Mouse (Mus musculus): ENCODE data around the gene Plb1. TPM values are rescaled to one million over a fixed set of nuclear protein-coding genes. Genes with fewer than 3 reads are reported as not detected.

The Plb1 gene
- polyA plus RNA-seq, 1 experiment = not detected

DNA sequence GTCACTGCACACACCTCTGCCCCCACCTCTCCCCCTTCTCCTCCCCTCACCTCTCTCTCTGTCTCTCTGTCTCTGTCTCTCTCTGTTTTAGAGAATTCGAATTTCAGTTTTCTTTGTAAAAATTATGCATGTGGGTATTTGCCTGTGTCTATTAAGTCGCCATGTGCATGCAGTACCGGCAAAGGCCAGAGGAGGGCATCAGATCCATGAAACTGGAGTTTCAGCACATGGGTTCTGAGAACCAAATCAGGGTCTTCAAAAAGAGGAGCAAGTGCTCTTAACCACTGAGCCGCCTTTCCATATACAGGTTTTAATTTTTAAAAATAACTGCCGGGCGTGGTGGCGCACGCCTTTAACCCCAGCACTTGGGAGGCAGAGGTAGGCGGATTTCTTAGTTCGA, 17.0 kb upstream of the Plb1 start:
- H3K27ac ChIP-seq (replicated peaks; ENCODE audit: low read depth, low read length) = no peak overlapping the region
- no peaks in the 10 kb centered on the region; the same call in 1 of the 2 replicates for H3K4me1 ChIP-seq (ENCODE audit: control insufficient read depth, insufficient read depth, insufficient read length, low read length)
- H3K4me3 ChIP-seq (ENCODE audit: insufficient read depth, low read depth, low read length) = no peak overlapping the region

GRCm38 (mm10) chr5:32216465-32216864, 16.0 kb upstream of the Plb1 start:
- H3K4me1 ChIP-seq (ENCODE audit: control insufficient read depth, insufficient read depth, insufficient read length, low read length) = no peaks in the 10 kb centered on the region
- no peak overlapping the region for H3K4me3 ChIP-seq (ENCODE audit: insufficient read depth, low read depth, low read length)
- no peak overlapping the region for H3K27ac ChIP-seq (replicated peaks; ENCODE audit: low read depth, low read length)

DNA sequence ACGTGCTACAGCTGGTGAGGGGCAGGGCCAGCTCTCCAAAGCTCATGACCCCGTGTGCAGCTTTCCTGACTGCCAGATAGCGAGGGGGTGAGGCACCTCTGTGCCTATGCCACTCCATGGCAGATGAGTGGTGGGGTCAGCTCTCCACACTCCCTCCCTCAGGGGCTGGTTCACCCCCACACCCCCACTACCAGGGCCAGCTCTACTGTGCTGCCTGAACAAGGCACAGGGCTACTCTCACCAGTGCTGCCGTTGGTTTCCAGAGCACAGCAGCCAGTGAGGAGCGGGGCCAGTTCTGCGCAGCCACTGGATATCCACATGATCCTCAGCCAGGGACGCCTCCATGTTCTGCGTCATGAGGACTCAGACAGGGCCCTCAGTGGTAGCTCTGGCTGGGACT, 15.0 kb upstream of the Plb1 start:
- Histone ChIP-seq H3K27ac (replicated peaks; ENCODE audit: low read depth, low read length) (no peak overlapping the region), H3K4me3 (ENCODE audit: insufficient read depth, low read depth, low read length) (no peak overlapping the region), H3K4me1 (ENCODE audit: control insufficient read depth, insufficient read depth, insufficient read length, low read length) (no peaks in the 10 kb centered on the region)

GRCm38 (mm10) chr5:32230372-32230771, 2.1 kb upstream of the Plb1 start:
- H3K4me1 ChIP-seq (ENCODE audit: control insufficient read depth, insufficient read depth, insufficient read length, low read length) = no peaks in the 10 kb centered on the region
- H3K27ac ChIP-seq (replicated peaks; ENCODE audit: low read depth, low read length) = no peak overlapping the region
- H3K4me3 ChIP-seq (ENCODE audit: insufficient read depth, low read depth, low read length) = no peak overlapping the region

- Histone ChIP-seq H3K27ac (replicated peaks; ENCODE audit: low read depth, low read length) (no peak overlapping the region), H3K4me1 (ENCODE audit: control insufficient read depth, insufficient read depth, insufficient read length, low read length) (no peaks in the 10 kb centered on the region), H3K4me3 (ENCODE audit: insufficient read depth, low read depth, low read length) (no peak overlapping the region)
Measured at GRCm38 (mm10) chr5:32239337-32239736, 6.8 kb downstream of the Plb1 start.

- Histone ChIP-seq H3K4me3 (ENCODE audit: insufficient read depth, low read depth, low read length) (no peak overlapping the region), H3K27ac (replicated peaks; ENCODE audit: low read depth, low read length) (no peak overlapping the region)
Measured at GRCm38 (mm10) chr5:32240741-32241140, 8.2 kb downstream of the Plb1 start.

GRCm38 (mm10) chr5:32243286-32243885, 10.9 kb downstream of the Plb1 start:
- Histone ChIP-seq H3K4me3 (ENCODE audit: insufficient read depth, low read depth, low read length) (no peak overlapping the region), H3K27ac (replicated peaks; ENCODE audit: low read depth, low read length) (no peak overlapping the region), H3K4me1 (ENCODE audit: control insufficient read depth, insufficient read depth, insufficient read length, low read length) (no peaks in the 10 kb centered on the region)

More at GRCm38 (mm10) chr5:32240741-32241140, 8.2 kb downstream of the Plb1 start:
- no peaks in the 10 kb centered on the region for H3K4me1 ChIP-seq (ENCODE audit: control insufficient read depth, insufficient read depth, insufficient read length, low read length)

- Histone ChIP-seq H3K27ac (replicated peaks; ENCODE audit: low read depth, low read length) (no peak overlapping the region), H3K4me3 (ENCODE audit: insufficient read depth, low read depth, low read length) (no peak overlapping the region), H3K4me1 (ENCODE audit: control insufficient read depth, insufficient read depth, insufficient read length, low read length) (no peaks in the 10 kb centered on the region)
Measured at GRCm38 (mm10) chr5:32245385-32245784, 12.9 kb downstream of the Plb1 start.

GRCm38 (mm10) chr5:32260751-32261150, 28.2 kb downstream of the Plb1 start:
- no peak overlapping the region for H3K4me3 ChIP-seq (ENCODE audit: insufficient read depth, low read depth, low read length)
- H3K27ac ChIP-seq (replicated peaks; ENCODE audit: low read depth, low read length) = no peak overlapping the region
- H3K4me1 ChIP-seq (ENCODE audit: control insufficient read depth, insufficient read depth, insufficient read length, low read length) = no peaks in the 10 kb centered on the region

GRCm38 (mm10) chr5:32261251-32261650, 28.7 kb downstream of the Plb1 start:
- H3K27ac ChIP-seq (replicated peaks; ENCODE audit: low read depth, low read length) = no peak overlapping the region
- H3K4me1 ChIP-seq (ENCODE audit: control insufficient read depth, insufficient read depth, insufficient read length, low read length) = no peaks in the 10 kb centered on the region
- no peak overlapping the region for H3K4me3 ChIP-seq (ENCODE audit: insufficient read depth, low read depth, low read length)

GRCm38 (mm10) chr5:32262534-32262933, 30.0 kb downstream of the Plb1 start:
- Histone ChIP-seq H3K27ac (replicated peaks; ENCODE audit: low read depth, low read length) (no peak overlapping the region), H3K4me1 (ENCODE audit: control insufficient read depth, insufficient read depth, insufficient read length, low read length) (no peaks in the 10 kb centered on the region), H3K4me3 (ENCODE audit: insufficient read depth, low read depth, low read length) (no peak overlapping the region)

DNA sequence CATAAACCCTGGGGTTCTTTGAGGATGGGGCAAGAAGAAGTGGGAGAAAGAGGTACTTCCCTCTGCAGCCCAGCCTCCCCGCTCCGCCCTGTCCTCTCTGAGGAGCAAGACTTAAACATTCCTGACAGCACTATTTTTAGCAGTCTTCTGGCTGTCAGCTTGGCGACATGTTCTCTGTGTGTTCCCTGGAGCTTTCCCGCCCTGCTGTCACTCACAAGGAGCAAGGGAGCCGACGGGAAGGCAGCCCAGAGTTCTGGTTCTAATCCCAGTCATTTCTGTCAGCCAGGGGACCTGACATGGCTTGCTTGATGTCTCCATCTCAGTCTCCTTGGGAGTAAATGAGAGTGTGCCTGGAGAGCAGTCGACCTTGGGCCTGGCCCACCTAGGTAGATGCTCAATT, 40.0 kb downstream of the Plb1 start:
- Histone ChIP-seq H3K4me1 (ENCODE audit: control insufficient read depth, insufficient read depth, insufficient read length, low read length) (no peaks in the 10 kb centered on the region), H3K4me3 (ENCODE audit: insufficient read depth, low read depth, low read length) (no peak overlapping the region), H3K27ac (replicated peaks; ENCODE audit: low read depth, low read length) (no peak overlapping the region)

DNA sequence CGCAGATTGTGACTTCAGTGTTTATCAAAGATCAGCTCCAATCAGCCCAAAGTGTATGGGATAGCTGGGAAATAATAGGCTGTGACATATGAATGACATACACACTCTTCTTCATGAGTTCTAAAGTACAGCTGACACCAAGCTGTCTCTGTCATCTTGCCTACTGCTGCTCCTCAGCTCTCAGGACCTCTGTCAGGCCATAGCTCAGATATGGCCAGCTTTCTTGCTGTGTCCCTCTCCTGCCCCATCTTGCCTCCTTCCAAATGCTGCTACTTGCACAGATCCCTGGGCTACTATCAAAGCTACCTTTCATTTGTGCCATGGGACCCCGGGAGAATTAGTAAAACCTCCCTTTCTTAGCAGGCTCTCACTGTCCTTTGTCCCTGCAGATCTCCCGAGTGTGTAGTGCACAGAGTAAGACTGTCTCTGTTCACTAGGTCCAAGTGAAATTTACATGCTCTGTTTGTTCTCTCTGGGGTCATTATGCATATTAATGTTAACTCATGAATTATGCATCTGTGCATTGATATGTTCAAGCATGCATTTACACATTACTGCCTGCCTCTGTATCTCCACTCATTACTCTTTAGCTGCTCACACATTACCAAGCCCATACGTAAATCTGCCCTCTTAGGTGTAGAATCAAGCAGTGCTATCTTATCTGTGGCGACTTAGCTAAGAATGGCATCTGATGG, 45.6 kb downstream of the Plb1 start:
- no peak overlapping the region for H3K4me3 ChIP-seq (ENCODE audit: insufficient read depth, low read depth, low read length)
- no peak overlapping the region for H3K27ac ChIP-seq (replicated peaks; ENCODE audit: low read depth, low read length)
- H3K4me1 ChIP-seq (ENCODE audit: control insufficient read depth, insufficient read depth, insufficient read length, low read length) = no peaks in the 10 kb centered on the region

GRCm38 (mm10) chr5:32280066-32280465, 47.6 kb downstream of the Plb1 start:
- Histone ChIP-seq H3K4me3 (ENCODE audit: insufficient read depth, low read depth, low read length) (no peak overlapping the region), H3K27ac (replicated peaks; ENCODE audit: low read depth, low read length) (no peak overlapping the region), H3K4me1 (ENCODE audit: control insufficient read depth, insufficient read depth, insufficient read length, low read length) (no peaks in the 10 kb centered on the region)

DNA sequence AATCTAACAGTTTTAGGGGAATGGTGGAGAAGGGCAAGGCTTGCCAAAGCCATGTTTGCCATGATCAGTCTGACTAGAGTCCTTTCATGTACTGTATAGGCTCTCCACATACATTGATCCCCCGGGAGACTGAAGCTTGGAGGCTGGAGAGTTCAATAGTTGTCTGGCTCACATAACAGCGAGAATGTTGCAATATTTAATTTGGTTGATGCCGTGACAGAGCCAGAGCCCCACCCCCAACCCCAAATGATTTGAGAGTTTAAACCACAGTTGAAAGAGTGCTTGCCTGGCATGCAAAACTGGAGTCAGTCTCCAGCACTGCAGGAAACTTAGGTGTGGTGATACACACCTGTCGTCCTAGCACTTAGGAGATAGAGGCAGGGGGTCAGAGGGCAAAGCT, 49.8 kb downstream of the Plb1 start:
- Histone ChIP-seq H3K27ac (replicated peaks; ENCODE audit: low read depth, low read length) (no peak overlapping the region), H3K4me3 (ENCODE audit: insufficient read depth, low read depth, low read length) (no peak overlapping the region), H3K4me1 (ENCODE audit: control insufficient read depth, insufficient read depth, insufficient read length, low read length) (no peaks in the 10 kb centered on the region)

- no peaks in the 10 kb centered on the region for H3K4me1 ChIP-seq (ENCODE audit: control insufficient read depth, insufficient read depth, insufficient read length, low read length)
- no peak overlapping the region for H3K27ac ChIP-seq (replicated peaks; ENCODE audit: low read depth, low read length)
- H3K4me3 ChIP-seq (ENCODE audit: insufficient read depth, low read depth, low read length) = no peak overlapping the region
Measured at GRCm38 (mm10) chr5:32283457-32283856, 50.9 kb downstream of the Plb1 start.
